Mouse (Mus musculus): ENCODE measurements around the gene Ptger4. TPM values are rescaled to one million over a fixed set of nuclear protein-coding genes. Genes with fewer than 3 reads are reported as not detected.

The Ptger4 gene
- polyA plus RNA-seq, 1 experiment from 2014 or later = 0.73 TPM

- ATAC-seq (replicated peaks; ENCODE audit: low FRiP score) (no peak), DNase-seq (ENCODE audit: low spot score) (no peak)
- no peaks in the 10 kb centered on the region for H3K9me3 ChIP-seq (ENCODE audit: control insufficient read depth, low read length)
- H3K4me2 ChIP-seq (ENCODE audit: low read depth, low read length, severe bottlenecking) = no peak overlapping the region
- H3K27me3 ChIP-seq (ENCODE audit: control insufficient read depth, insufficient read depth, low read length) = no peaks in the 10 kb centered on the region
- H3K4me1 ChIP-seq (replicated peaks; ENCODE audit: control insufficient read depth, insufficient read depth, low read length) = no peaks in the 10 kb centered on the region
- no peak overlapping the region for H3K4me3 ChIP-seq (ENCODE audit: low read depth, low read length)
- H3K36me3 ChIP-seq (ENCODE audit: control insufficient read depth, insufficient read depth, low read length) = peaks cover 3% of the 10 kb centered on the region; the same call in 1 of the 2 replicates
- H3K9ac ChIP-seq (ENCODE audit: low read length) = no peak overlapping the region
- no peak overlapping the region for H3K27ac ChIP-seq (ENCODE audit: low read depth, low read length)
- 89% methylated on average over 12 of the region's 12 CpGs for WGBS
These were observed 70.7 kb downstream of the Ptger4 start for GRCm38 (mm10) chr15:5173217-5173820.

GRCm38 (mm10) chr15:5165121-5165773 lies 78.7 kb downstream of the Ptger4 start:
- Histone ChIP-seq H3K27me3 (ENCODE audit: control insufficient read depth, insufficient read depth, low read length) (no peaks in the 10 kb centered on the region), H3K4me1 (replicated peaks; ENCODE audit: control insufficient read depth, insufficient read depth, low read length) (no peaks in the 10 kb centered on the region), H3K36me3 (ENCODE audit: control insufficient read depth, insufficient read depth, low read length) (no peaks in the 10 kb centered on the region), H3K27ac (ENCODE audit: low read depth, low read length) (no peak overlapping the region), H3K4me3 (ENCODE audit: low read depth, low read length) (no peak overlapping the region), H3K4me2 (ENCODE audit: low read depth, low read length, severe bottlenecking) (no peak overlapping the region), H3K9ac (ENCODE audit: low read length) (no peak overlapping the region), H3K9me3 (ENCODE audit: control insufficient read depth, low read length) (no peaks in the 10 kb centered on the region)
- WGBS = 92% methylated on average over 12 of the region's 12 CpGs
- DNase-seq (ENCODE audit: low spot score) (no peak), ATAC-seq (replicated peaks; ENCODE audit: low FRiP score) (no peak)

GRCm38 (mm10) chr15:5158827-5159226 lies 85.2 kb downstream of the Ptger4 start:
- no peak for ATAC-seq (replicated peaks; ENCODE audit: low FRiP score)

GRCm38 (mm10) chr15:5157386-5157785 lies 86.6 kb downstream of the Ptger4 start:
- Histone ChIP-seq H3K4me1 (replicated peaks; ENCODE audit: control insufficient read depth, insufficient read depth, low read length) (no peaks in the 10 kb centered on the region), H3K4me3 (ENCODE audit: low read depth, low read length) (no peak overlapping the region), H3K27me3 (ENCODE audit: control insufficient read depth, insufficient read depth, low read length) (no peaks in the 10 kb centered on the region), H3K9me3 (ENCODE audit: control insufficient read depth, low read length) (no peaks in the 10 kb centered on the region), H3K4me2 (ENCODE audit: low read depth, low read length, severe bottlenecking) (no peak overlapping the region), H3K36me3 (ENCODE audit: control insufficient read depth, insufficient read depth, low read length) (no peaks in the 10 kb centered on the region), H3K27ac (ENCODE audit: low read depth, low read length) (no peak overlapping the region), H3K9ac (ENCODE audit: low read length) (no peak overlapping the region)
- 73% methylated on average over 1 of the region's 1 CpGs for WGBS
- no peak for DNase-seq (ENCODE audit: low spot score)
- no peak for ATAC-seq (replicated peaks; ENCODE audit: low FRiP score)

More at GRCm38 (mm10) chr15:5158827-5159226, 85.2 kb downstream of the Ptger4 start:
- WGBS = 87% methylated on average over 6 of the region's 6 CpGs
- H3K4me3 ChIP-seq (ENCODE audit: low read depth, low read length) = no peak overlapping the region
- no peak for DNase-seq (ENCODE audit: low spot score)
- no peak overlapping the region for H3K27ac ChIP-seq (ENCODE audit: low read depth, low read length)
- H3K9me3 ChIP-seq (ENCODE audit: control insufficient read depth, low read length) = no peaks in the 10 kb centered on the region
- H3K4me1 ChIP-seq (replicated peaks; ENCODE audit: control insufficient read depth, insufficient read depth, low read length) = no peaks in the 10 kb centered on the region
- H3K4me2 ChIP-seq (ENCODE audit: low read depth, low read length, severe bottlenecking) = no peak overlapping the region
- no peak overlapping the region for H3K9ac ChIP-seq (ENCODE audit: low read length)
- no peaks in the 10 kb centered on the region for H3K36me3 ChIP-seq (ENCODE audit: control insufficient read depth, insufficient read depth, low read length)
- no peaks in the 10 kb centered on the region for H3K27me3 ChIP-seq (ENCODE audit: control insufficient read depth, insufficient read depth, low read length)

Other genes starting within 250 kb of the Ptger4 start
- not detected in 2 replicates for gene C7, start 180.4 kb downstream of the Ptger4 start, polyA plus RNA-seq (2014; fragmentation: Nextera tagmentation; extraction: Ambion mirVana)
- gene Card6, start 135.6 kb downstream of the Ptger4 start, polyA plus RNA-seq (2014; fragmentation: Nextera tagmentation; extraction: Ambion mirVana) = 0.97 and 1.6 TPM in 2 replicates
- gene Rpl37, start 127.5 kb downstream of the Ptger4 start, polyA plus RNA-seq (2014; fragmentation: Nextera tagmentation; extraction: Ambion mirVana) = 418 and 471 TPM in 2 replicates
- gene Prkaa1, start 100.3 kb downstream of the Ptger4 start, polyA plus RNA-seq (2014; fragmentation: Nextera tagmentation; extraction: Ambion mirVana) = 15.7 and 16.3 TPM in 2 replicates
- gene Ttc33, start 58.7 kb downstream of the Ptger4 start, polyA plus RNA-seq (2014; fragmentation: Nextera tagmentation; extraction: Ambion mirVana) = 34.0 and 37.9 TPM in 2 replicates